Mouse (Mus musculus) lung, postnatal 0 days (tissue): ENCODE data around the gene Sox6. TPM values are rescaled to one million over a fixed set of nuclear protein-coding genes. Genes with fewer than 3 reads are reported as not detected.

Source experiments
- ATAC-seq: fragments of 200-750 bp; cut with Nextera tagmentation; 2 replicates; pipeline ENCODE4 v1.8.0; 2017; ENCODE audit warnings: moderate library complexity
- DNase-seq: peaks from one replicate; pipeline ENCODE4 v3.0.0-alpha.2; 2016; ENCODE audit warnings: low spot score
- H3K27ac ChIP-seq: fragments of 300-500 bp; sonication (generic); 2 replicates; pipeline ENCODE4 v1.5.1; 2014; ENCODE audit warnings: antibody characterized with exemption, mild to moderate bottlenecking, low read length, mixed read lengths
- H3K27me3 ChIP-seq: fragments of 300-500 bp; sonication (generic); replicated peaks from 2 replicates; pipeline ENCODE4 v1.6.1; 2014; ENCODE audit warnings: low read length, mixed read lengths; ENCODE audit not compliant: insufficient read depth
- H3K36me3 ChIP-seq: fragments of 300-500 bp; sonication (generic); 2 replicates; pipeline ENCODE4 v1.6.1; 2014; ENCODE audit warnings: low read length, mixed read lengths; ENCODE audit not compliant: insufficient read depth
- H3K4me1 ChIP-seq: fragments of 300-500 bp; sonication (generic); 2 replicates; pipeline ENCODE4 v1.6.1; 2014; ENCODE audit warnings: antibody characterized with exemption, low read depth, low read length, mixed read lengths; ENCODE audit not compliant: insufficient read depth
- H3K4me2 ChIP-seq: fragments of 300-500 bp; sonication (generic); replicated peaks from 2 replicates; pipeline ENCODE4 v1.6.1; 2014; ENCODE audit warnings: low read depth, mild to moderate bottlenecking, low read length, moderate library complexity, mixed read lengths
- H3K4me3 ChIP-seq: fragments of 300-500 bp; sonication (generic); 2 replicates; pipeline ENCODE4 v1.5.1; 2014; ENCODE audit warnings: low read depth, low read length
- H3K9ac ChIP-seq: fragments of 300-500 bp; sonication (generic); replicated peaks from 2 replicates; pipeline ENCODE4 v1.6.1; 2014; ENCODE audit warnings: low read depth, mild to moderate bottlenecking
- H3K9me3 ChIP-seq: fragments of 300-500 bp; sonication (generic); 2 replicates; pipeline ENCODE4 v1.6.1; 2016; ENCODE audit warnings: low read length, mixed read lengths
- CTCF ChIP-seq: IDR thresholded peaks from 2 replicates; pipeline ENCODE4 v1.5.1; 2016; ENCODE audit warnings: antibody characterized with exemption, mild to moderate bottlenecking
- EP300 ChIP-seq: IDR thresholded peaks from 2 replicates; pipeline ENCODE4 v1.6.1; 2016; ENCODE audit warnings: antibody characterized with exemption, mild to moderate bottlenecking, control low read depth
- WGBS: fragments of 180-500 bp; shearing (Covaris S2); extraction: QIAGEN DNeasy Blood & Tissue Kit; methylation state at CpG from one replicate; pipeline ENCODE4 v1.1.7; 2014; 5-methylcytosine and 5-hydroxymethylcytosine counted together
- polyA plus RNA-seq: library from polyadenylated mRNA; unstranded; fragments of >200 nt; fragmentation: Nextera tagmentation; extraction: Ambion mirVana; gene quantifications from 2 replicates; pipeline ENCODE4 v1.2.1, GENCODE M21; 2015

Gene Sox6
- polyA plus RNA-seq, 1 experiment from 2014 or later = 6.8 TPM

DNA sequence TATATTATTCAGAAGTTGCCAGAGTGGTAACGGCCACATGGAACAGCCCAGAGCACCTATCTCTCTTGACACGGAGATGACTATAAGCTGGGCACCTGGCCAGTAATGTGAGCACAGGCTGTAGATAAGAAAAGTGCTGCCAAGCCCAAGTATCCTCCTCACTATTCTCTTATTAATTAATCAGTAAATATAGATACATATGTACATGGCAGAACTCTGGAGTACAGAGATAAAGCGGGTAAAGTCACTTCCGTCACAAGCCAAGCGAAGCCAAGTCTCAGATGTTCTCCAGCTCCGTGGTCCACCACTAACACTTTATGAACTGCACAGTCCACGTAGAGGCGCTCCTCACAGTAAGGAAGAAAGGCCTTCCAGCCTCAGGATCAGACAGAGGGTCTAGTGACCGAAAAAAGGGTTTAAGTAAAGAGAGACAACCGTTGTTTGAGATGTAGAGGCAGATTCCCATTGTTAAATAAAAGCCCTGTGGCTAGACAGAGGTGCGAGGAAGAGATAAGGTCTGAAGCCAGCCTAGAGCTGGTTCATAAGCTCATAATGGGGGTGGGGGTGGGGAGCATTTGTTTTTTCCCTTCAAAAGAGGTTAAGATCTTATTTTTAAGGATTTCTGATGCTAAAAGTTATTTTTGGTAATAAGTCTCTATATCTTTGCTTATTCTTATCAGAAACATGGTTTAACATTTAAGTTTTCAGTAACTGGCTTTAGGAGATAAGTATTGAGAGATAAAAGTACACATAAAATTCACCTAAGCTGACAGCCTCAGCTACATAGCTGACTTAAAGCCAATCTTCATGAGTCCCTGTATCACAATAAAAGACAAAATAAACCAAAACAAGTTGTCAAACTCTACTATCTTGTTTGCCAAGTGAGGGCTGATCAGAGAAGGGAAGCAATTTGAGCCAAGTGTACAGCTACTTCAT lies 207.4 kb downstream of the Sox6 start:
- no peak for ATAC-seq
- peaks cover 8% of the 10 kb centered on the region; the same call in 1 of the 2 replicates for H3K4me1 ChIP-seq

DNA sequence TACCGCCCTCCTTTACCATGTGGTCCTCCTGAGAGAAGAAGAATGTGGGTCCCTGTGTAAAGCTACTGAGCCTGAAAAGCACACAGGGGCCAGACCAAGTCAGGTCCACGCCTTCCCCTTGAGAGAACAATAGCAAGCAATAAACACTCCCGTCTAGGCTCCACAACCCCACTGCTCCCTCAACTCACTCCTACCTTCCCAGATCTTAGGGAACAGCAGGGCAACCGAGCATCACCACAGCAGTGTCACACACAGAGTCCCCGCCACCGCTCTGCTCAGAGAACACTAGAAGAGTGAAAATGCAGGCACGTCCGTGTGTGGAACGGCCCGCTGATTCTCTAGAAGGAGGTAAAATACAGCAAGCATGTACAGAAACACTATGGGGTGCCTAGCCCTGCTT lies 208.2 kb downstream of the Sox6 start:
- Histone ChIP-seq H3K27ac (no peak overlapping the region), H3K27me3 (no peaks in the 10 kb centered on the region), H3K9me3 (no peaks in the 10 kb centered on the region), H3K9ac (no peak overlapping the region), H3K4me2 (peak overlapping the region; percentile 39), H3K36me3 (no peaks in the 10 kb centered on the region), H3K4me1 (peaks cover 8% of the 10 kb centered on the region; the same call in 1 of the 2 replicates), H3K4me3 (peak overlapping the region; percentile 8; the same call in 1 of the 2 replicates)
- WGBS = 52% methylated on average over 10 of the region's 10 CpGs
- TF ChIP-seq CTCF = no peak
- TF ChIP-seq EP300 = no peak
- peak; percentile 22 for DNase-seq
- ATAC-seq = peak; percentile 27

More for the DNA sequence above, 207.4 kb downstream of the Sox6 start:
- no peaks in the 10 kb centered on the region for H3K27me3 ChIP-seq
- TF ChIP-seq CTCF (no peak), EP300 (no peak)
- H3K9me3 ChIP-seq = no peaks in the 10 kb centered on the region
- DNase-seq = peak; percentile 32
- H3K27ac ChIP-seq = no peak overlapping the region
- H3K9ac ChIP-seq = no peak overlapping the region
- no peak overlapping the region for H3K4me3 ChIP-seq
- peak overlapping the region; percentile 39 for H3K4me2 ChIP-seq
- WGBS = 48% methylated on average over 11 of the region's 11 CpGs
- H3K36me3 ChIP-seq = no peaks in the 10 kb centered on the region

DNA sequence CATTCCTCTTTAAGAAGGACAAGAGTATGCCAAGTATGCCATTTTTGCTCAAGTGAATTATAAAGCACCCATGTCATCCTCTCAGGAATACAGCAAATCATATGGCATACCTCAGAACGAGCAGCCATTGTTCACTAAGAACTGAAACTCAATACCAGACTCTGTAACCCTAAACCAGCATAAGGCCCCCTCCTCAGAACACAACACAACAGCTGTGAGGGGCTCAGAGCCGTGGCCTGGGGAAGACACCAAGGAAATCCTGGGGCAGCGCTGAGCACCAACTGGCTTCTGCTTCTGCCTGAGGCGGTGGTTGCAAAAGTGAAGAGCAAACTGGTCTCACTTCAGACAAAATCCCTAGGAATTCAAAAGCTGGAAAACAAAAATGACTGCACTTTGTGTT lies 208.8 kb downstream of the Sox6 start:
- TF ChIP-seq CTCF = no peak
- no peak for TF ChIP-seq EP300
- Histone ChIP-seq H3K9me3 (no peaks in the 10 kb centered on the region), H3K27me3 (no peaks in the 10 kb centered on the region), H3K27ac (no peak overlapping the region), H3K9ac (no peak overlapping the region), H3K36me3 (no peaks in the 10 kb centered on the region), H3K4me3 (no peak overlapping the region), H3K4me2 (no peak overlapping the region; the same call in 1 of the 2 replicates), H3K4me1 (peaks cover 8% of the 10 kb centered on the region; the same call in 1 of the 2 replicates)
- 45% methylated on average over 4 of the region's 4 CpGs for WGBS
- DNase-seq (no peak), ATAC-seq (0 out of 2 replicates have a peak, but pooled peaks have one; percentile 30)

DNA sequence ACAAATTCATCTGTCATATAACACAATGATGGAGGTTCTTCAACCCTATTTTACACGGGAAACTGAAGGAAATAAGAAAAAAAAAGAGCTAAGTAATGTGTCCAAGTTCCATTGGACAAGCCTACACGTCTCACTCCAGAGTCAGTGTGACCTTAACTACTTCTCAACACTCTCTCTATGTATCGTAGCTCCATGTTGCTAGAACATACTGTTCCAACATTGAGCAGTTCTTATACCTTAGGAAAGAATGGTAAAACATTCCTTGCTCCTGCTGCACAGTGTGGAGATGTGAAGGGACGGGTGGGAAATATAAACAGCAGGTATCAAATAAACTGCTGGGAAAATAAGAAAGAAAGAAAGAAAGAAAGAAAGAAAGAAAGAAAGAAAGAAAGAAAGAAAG lies 209.3 kb downstream of the Sox6 start:
- Histone ChIP-seq H3K4me3 (no peak overlapping the region), H3K27me3 (no peaks in the 10 kb centered on the region), H3K27ac (no peak overlapping the region), H3K4me2 (no peak overlapping the region), H3K4me1 (peaks cover 8% of the 10 kb centered on the region; the same call in 1 of the 2 replicates), H3K36me3 (no peaks in the 10 kb centered on the region), H3K9me3 (no peaks in the 10 kb centered on the region), H3K9ac (no peak overlapping the region)
- WGBS = 55% methylated on average over 4 of the region's 4 CpGs
- DNase-seq (no peak), ATAC-seq (peak; percentile 69)
- TF ChIP-seq CTCF (no peak), EP300 (peak; percentile 84)

DNA sequence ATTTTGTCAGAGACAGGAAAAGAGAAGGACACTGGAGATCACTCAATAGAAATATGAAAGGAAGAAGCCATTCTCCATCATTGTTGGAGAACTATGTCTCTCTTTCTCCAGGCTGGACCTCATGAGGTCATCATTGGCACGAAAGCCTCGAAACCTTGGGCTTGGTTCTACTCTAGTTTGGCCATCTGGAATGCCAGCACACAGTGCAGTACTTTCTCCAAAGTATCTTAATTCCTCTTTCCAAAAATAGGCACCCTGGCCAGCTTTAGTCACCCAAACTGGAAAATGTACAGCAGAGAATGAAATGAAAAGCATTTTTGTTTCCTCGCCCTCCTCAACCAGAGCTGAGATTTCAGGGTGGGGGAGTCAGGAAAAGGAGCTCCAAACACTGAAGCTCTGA lies 213.3 kb downstream of the Sox6 start:
- DNase-seq = no peak
- no peaks in the 10 kb centered on the region for H3K27me3 ChIP-seq
- TF ChIP-seq EP300 (no peak), CTCF (no peak)
- peaks cover 2% of the 10 kb centered on the region; the same call in 1 of the 2 replicates for H3K4me1 ChIP-seq
- H3K4me2 ChIP-seq = no peak overlapping the region
- H3K27ac ChIP-seq = no peak overlapping the region
- no peak overlapping the region for H3K4me3 ChIP-seq
- no peaks in the 10 kb centered on the region for H3K9me3 ChIP-seq
- H3K9ac ChIP-seq = no peak overlapping the region
- no peaks in the 10 kb centered on the region for H3K36me3 ChIP-seq
- WGBS = 46% methylated on average over 3 of the region's 3 CpGs
- ATAC-seq = no peak

DNA sequence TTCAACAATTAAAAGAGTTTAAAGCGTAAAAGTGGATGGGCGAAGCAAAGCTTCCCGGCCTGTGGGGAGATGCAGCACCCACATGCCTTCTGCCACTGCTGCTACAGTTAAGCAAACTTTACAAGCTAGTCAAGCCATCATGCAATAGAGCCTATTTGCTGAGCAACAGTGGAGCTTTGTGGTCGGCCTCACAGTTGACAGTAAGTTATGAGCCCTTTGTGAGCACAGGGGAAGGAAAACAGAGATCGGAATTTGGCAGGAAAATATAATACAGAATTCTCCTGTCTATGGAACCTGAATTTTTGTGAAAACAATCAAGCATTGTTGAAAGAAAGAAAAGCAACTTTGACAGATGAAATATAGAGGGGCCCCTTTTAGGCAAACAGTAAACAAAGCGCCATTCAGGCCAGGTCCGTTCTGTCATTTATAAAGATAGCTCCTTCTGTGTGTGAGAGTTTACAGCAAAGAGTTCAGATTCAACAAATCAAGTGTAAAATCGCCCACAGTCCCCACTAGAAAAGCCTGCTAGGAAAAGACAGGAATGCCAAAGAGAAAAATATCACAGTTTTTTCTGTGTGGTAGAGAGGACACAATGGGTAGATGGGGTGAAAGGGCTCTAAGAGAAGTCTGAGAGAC lies 213.9 kb downstream of the Sox6 start:
- ATAC-seq (no peak), DNase-seq (peak; percentile 49)
- no peak overlapping the region for H3K4me3 ChIP-seq
- no peak overlapping the region for H3K4me2 ChIP-seq
- TF ChIP-seq EP300 = no peak
- peak; percentile 25 for TF ChIP-seq CTCF
- no peak overlapping the region for H3K9ac ChIP-seq
- no peaks in the 10 kb centered on the region for H3K27me3 ChIP-seq
- no peaks in the 10 kb centered on the region for H3K36me3 ChIP-seq
- 44% methylated on average over 8 of the region's 8 CpGs for WGBS
- H3K9me3 ChIP-seq = no peaks in the 10 kb centered on the region
- H3K27ac ChIP-seq = no peak overlapping the region
- H3K4me1 ChIP-seq = no peaks in the 10 kb centered on the region
